Mouse (Mus musculus): ENCODE measurements around the gene Nckap1l.

Gene Nckap1l

DNA sequence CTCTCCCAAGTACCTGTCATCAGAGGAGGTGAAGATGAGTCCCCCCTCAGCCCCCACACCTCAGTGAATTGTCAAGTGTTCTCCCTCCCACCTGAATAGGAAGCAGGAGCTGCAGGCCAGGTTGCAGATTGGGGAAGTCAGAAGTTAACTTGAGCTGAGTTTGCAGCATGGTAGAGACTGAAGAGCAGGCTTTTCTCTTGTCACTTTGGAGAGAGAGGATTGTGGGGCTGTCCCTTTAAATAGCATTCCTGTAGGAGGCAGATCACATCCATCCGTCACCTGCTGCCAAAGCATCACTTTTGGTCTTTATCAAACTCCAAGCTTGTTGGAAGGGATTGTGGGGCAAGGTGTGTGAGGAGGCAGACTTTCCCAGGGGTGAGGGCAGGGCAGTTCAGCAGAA lies 47.1 kb downstream of the Nckap1l start:
- DNase-seq (ENCODE audit: low spot score in 2 of 2) = no peak

DNA sequence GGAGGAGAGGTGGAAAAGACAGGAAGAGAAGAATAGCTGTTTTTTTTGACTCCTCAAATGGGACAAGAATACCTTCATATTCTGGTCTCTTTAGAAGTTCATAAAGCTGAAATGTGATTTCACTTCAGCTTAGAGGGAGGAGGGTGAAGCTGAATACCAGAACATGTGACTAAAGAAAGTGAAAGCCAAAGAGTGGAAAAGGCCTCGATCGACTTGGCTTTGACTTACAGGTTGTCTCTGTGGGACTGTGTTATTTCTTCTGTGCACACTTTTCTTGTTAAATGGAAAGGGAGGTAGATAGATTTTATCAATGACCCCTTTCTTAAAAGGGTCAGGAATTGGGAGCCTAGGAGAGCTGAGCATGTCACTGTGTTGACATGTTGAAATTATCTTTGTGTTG lies 47.6 kb downstream of the Nckap1l start:
- DNase-seq (ENCODE audit: low spot score in 2 of 2) = no peak

DNA sequence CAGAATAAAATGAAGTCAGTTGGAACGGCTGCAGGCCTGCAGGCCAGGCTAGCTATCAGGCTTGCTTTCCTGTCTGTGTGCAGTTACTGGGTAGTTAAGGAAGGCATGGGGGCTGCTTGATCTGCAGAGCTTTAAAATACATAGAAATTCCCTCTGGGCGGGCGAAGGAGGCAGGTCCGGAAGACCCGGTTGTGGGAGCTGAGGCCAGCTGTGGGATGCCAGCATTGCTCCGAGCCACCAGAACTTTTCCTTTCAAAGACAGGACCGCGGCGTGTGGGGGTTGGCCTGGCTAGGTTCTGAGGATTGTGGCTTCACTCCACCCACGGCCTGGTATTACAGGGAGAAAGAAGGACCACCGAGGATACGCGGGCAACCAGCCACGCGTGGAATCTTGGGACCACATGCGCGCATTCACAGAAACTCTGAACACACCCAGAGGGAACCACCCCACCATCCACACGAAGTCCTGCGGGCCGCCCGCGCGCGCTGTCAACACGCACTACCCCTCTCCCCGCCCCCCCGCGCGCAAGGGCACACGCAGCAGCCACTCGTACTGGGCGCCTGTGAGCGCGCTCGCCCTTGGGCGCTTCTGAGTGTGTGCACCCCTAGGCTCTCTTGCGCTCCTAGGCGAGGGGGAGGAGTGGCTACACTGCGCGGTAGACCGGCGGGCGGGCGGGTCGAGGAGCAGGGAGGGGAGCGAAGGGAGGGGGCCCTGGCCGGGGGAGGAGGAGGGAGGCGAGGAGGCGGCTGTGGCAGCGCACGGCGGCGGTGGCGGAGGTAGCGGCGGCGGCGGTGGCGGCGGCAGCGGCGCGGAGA lies 49.0 kb downstream of the Nckap1l start, which contains the start of gene Pde1b:
TSS of gene Pde1b (plus strand) at position 600 of the 816 bp plus-strand sequence.
- peak; percentile 31 to 69 for DNase-seq (ENCODE audit: low spot score in 2 of 2)

DNA sequence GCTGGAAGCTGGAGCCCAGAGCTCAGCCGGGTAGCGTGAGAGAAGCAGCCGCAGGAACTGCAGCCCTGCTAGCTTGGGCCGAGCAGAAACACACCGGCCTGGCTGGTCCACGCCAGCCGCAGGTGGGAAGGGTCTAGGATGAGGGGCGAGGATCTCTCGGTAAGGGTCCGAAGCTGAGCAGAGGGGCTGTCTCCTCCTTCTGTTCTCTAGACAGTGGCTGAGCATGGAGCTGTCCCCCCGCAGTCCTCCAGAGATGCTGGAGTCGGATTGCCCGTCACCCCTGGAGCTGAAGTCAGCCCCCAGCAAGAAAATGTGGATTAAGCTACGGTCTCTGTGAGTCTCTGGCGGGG lies 49.6 kb downstream of the Nckap1l start:
- DNase-seq (ENCODE audit: low spot score in 2 of 2) = no peak

DNA sequence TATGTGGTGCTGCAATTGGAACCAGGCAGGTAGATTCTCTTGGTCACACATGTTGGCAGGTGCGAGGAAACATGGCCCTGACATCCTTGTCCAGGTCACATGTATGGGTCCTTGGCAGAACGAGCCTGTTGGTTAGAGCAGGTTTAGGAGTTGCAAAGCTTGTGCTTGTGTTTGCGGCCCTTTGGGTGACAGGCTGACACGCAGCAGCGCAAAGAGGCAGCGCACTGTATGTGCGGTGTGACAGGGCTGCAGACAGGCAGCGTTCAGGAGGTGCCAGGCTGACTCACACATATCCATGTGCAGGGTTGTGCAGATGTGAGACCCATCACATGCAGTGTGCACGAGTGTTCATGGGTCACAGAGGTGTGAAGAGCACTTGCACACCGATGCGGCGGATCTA lies 50.1 kb downstream of the Nckap1l start:
- no peak for DNase-seq (ENCODE audit: low spot score in 2 of 2)

DNA sequence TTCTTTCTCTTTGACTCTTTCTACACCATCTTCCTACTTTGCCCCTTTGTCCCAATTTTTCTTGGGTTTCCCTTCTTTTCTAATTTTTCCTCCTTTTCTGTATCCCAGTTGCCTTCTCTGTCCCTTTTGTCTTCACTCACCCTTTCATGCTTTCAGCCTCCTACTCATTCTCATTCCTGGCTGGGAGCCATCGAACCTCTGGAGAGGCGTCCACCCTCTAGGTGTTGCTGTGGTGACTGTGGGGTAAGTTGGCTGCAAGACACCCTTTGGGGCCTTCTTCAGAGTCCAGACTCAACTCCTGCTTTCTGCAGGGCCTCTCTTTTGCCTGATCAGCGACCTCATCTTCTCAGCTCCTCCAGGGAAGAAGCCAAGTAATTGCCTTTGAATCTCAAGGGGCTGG lies 55.7 kb downstream of the Nckap1l start:
- DNase-seq (ENCODE audit: low spot score in 2 of 2) = no peak

DNA sequence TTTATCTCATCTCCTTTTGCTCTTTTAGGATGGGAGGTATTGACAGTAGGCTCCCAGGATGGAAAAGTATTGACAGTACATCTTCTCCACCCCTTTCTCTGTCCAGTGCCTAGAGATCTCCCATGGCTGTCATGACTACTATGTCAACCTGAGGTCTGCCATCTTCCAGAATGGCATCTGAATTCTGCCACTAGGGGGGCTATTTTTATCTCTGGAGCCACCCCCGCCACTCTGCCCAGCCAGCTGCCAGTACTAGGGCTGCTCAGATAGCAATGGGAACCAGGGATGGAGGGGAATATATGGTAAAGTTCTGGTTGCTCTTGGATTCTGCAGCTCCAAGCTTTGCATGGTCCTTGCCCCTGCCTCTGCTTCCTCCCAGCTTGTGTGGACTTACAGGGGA lies 58.1 kb downstream of the Nckap1l start:
- DNase-seq (ENCODE audit: low spot score in 2 of 2) = no peak

DNA sequence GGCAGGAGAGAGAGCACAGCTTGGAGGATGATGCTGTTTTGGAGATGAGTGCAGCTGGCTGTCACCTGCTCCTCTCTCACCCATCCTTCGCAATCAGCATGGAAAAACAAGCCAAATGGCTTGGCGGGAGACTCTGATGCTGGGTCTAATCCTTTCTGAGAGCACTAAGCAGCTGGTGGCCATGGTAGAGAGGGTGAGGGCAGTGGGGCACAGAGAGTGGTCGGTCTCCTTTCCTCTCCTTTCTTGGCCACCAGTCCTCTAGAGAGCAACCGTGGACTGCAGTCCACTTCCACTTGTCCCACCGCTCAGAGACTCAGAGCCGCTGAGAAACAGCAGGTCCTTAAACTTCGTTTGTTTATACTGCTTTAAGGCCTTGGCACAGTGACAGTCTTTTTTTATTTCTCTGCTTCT lies 60.0 kb downstream of the Nckap1l start:
- no peak for DNase-seq (ENCODE audit: low spot score in 2 of 2)

DNA sequence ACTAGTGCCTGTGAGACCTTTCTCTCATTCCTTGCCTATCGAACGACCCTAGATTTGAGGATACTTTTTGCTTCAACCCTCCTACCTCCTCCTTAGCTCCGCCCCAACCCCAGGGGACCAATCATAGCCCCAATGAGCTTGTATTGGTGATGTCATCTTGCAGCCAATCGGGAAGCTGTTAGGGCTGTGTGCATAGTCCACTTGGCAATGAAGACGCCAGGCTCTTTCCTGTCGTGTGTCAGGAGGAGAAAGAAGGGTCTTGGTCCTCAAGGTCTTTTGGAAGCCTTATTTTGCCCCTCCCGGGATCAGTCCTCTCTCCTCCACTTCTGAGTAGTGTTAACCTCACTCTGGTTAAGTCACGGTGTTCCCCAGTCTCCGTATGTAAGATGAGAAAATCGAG lies 60.5 kb downstream of the Nckap1l start:
- peak; percentile 58 to 75 for DNase-seq (ENCODE audit: low spot score in 2 of 2)

DNA sequence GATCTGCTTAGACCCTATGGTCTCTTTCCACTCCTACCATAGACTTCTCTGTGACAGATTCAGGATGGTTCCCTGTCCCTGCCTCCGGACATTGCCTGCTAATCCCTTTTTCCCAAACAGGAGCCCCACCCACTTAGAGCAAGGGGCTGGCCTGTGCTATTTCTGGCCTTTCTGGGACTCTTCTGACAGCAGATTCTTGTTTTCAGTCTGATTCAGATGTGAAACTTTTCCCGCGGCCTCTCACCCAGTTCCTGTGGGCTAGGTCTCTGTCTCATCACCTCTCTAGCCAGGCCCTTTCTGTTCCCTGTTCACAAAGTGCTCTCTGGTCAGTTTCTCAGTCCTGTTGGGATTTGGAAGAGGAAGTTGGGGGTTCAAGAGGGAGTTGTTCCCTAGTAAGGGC lies 61.3 kb downstream of the Nckap1l start:
- no peak for DNase-seq (ENCODE audit: low spot score in 2 of 2)

DNA sequence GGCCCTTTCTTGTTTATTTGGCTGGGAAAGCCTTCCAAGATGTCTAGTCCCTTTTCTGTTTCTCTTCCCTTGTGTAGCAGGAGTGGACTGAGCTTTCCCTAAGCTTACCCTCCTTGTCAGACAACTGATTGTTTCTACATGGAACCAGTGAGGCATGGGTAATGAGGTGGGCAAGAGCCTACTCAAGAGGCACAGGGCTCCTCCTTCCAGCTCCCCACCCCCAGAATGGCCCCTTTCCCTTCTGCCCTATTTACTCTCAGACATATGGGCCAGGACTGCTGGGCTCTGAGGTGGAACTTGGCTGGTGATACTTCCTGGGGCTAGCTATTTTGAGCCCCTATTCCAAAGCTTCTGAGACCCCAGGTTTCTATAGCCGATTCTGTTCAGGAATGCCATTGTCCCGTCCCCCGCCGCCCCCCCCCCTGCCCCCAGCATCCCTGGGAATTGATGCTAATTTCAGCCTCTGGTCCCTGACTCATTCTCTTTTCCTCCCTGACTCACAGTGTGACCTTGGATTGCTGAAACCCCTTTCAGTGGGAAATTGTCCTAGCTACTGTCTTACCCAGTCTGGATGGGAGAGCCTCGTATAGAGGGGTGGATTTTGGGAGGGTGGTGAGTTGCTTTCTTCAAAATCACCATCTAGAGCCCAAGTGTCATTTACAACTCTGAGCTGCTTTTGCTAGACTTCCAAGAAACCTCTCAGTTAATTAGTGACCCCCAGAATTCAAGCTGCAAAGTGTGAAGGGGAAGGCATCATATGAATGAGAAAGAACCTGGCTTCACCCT lies 65.2 kb downstream of the Nckap1l start:
- DNase-seq (ENCODE audit: low spot score in 2 of 2) = no peak

DNA sequence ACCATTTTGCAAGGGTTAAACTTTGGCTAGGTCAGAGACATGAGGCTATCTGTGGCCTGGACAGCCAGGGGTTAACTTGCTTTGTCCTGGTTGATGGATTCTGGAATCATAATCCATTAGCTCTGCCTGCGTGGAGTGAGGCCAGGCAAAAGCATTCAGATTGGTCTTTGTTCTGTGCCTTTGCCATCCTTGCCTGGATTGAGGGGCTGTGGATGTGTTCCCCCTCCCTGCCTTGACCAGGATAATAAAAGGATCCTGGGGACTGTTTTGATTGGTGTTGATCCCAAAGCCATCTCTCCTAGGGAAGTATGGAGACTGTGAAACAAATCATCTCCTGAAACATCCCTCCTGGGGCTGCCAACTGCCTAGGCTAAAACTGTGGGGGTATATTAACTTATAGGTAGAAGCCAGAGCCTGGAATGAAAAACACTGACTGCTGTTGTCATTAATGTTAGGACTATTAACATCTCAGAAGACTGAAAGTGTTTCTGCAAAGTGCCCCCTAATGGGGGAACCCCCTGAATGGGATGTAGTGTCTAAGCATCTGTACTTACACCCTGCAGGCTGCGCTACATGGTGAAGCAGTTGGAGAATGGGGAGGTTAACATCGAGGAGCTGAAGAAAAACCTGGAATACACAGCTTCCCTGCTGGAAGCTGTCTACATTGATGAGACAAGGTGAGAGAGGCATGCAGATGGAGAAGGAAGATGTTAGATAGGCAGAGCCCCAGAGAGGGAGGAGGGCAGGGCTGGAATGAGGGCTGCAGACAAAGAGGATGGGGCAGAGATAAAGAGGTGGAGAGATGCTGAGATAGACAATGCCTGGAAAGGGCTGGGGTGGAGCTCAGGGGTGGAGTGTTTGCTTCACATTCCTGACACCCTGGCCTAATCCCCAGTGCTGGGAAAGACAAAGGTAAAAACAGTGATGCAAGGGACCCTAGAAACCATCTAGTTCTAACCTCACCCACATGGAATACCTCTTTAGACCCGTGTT lies 66.1 kb downstream of the Nckap1l start:
- DNase-seq (ENCODE audit: low spot score in 2 of 2) = no peak

DNA sequence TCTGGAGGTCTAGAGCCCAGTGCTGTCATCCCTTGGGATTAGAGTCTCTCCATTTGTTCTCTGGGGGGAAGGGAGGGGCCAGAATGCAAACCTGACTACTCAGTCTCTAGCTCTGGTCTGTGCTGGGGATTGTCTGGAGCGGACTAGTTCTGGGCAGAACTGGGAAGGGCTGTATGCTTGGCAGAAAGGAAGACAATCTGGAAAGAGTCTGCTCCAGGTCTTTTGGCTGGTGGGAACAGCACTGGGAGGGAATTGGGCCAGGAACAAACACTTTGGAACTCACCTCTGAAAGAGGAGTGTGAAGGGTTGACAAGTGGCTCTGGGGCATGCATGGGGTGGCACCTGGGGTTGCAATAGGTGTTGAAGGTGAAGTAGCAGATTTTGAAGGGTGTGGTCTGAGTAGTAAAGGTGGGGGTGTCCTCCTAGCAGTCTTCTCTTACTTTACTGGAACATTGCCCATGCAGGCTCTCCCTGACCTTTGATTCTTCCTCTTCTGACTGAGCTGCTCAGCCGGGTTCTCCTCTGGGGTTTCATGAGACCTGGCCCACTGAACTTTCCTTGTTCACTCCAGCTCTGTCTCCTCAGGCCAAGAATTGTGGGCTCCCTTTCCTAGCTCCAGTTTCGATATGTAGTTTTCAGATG lies 69.0 kb downstream of the Nckap1l start:
- DNase-seq (ENCODE audit: low spot score in 2 of 2) = no peak

DNA sequence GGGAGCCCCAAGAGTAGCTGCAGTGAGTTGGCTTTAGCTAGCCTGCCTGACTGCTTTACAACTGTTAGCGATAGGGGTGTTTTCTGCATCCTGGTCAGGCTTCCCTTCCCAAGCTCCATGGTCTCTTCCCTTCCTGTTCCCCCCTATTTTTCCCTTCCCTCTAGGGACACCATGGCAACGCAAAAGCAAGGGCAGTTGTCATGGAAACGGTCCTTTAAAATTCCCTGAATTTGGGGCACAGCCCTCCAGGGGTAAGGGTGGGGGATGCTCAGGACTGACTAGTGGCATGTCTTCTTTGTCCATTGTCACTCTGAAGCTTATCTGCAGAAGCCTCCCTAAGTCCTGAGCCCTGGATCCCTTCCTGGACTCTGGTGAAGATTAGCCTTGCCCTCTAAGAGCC lies 69.6 kb downstream of the Nckap1l start:
- DNase-seq (ENCODE audit: low spot score in 2 of 2) = no peak

DNA sequence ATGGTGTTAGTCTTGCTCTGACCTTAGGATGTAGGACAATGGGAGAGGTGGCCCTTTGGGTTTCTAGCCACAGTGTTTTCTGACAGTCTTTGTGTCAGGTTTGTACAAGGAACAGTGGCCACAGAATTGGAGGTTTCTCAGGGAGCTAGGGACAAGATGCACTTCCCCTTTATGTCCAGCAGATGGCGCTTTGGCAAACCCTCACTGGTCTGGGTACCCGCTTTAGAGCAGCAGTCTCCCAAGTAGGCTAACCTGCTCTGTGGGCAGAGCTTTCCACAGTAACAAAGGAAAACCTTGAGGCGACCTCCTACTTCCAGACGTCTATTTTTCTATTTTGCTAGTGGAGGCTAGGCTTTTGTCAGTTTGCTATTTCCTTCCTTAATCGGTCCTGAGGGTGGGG lies 76.8 kb downstream of the Nckap1l start:
- no peak for DNase-seq (ENCODE audit: low spot score in 2 of 2)

DNA sequence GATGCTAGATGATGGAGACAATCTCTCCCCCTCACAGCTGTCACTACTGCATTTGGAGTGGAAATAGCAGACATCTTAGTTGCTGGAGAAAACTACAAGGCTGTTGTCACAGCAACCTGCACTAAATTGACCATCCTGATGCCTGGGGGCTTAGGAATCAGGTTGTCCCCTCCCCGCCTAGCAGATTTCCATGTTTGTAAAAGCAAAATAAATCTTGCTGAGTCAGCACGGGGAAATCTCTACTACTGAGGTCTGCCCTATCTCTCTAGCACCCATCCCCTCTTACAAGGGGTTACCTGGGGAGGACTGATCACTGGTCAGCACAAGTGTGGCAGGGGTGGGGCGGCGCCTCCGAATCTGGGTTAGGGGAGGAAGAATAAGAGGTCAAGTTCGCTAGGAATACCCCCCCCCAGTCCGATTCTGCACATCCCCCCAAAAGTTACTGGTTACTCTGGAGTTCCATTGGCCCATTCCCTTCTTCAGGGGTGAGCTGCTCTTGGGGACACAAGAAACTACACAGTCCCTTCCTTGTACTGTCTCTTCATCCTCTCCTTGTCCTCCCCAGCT lies 80.5 kb downstream of the Nckap1l start:
- no peak for DNase-seq (ENCODE audit: low spot score in 2 of 2)

DNA sequence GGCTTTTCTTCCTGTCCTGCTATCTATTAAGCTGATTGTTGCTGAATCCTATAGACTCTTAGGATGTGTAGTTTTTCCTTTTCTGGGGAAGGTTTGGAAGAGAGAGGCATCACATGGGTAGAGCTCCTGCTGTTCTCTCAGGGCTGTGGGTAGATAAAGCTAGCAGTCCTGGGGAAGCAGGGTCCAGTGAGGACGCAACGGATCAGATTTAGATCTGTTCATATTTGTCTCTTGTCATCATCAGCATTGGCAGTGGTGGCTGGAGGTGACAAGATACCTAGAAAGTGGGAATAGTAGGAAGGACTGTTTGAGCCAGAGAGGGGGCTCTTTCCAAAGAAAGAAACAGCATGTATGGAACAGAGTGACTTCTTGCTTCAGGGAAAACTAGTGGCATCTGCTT lies 81.4 kb downstream of the Nckap1l start:
- DNase-seq (ENCODE audit: low spot score in 2 of 2) = no peak

DNA sequence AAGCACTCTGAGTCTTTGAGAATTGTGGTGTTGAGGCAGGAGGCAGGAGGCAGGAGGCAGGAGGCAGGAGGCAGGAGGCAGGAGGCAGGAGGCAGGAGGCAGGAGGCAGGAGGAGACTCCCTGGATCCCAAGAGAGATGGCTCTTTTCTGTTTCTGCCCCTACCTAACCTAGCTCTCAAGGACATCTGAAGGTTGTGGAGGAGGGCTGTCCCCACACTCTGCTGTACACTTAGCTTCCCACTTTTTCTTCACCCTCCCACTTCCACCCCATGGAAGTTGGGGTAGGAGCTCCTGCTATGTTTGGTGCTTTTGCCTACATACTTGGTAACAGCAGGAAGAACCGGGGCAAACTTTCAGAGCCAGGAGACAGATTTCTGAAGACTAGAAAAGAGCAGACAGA lies 82.2 kb downstream of the Nckap1l start:
- no peak for DNase-seq (ENCODE audit: low spot score in 2 of 2)

DNA sequence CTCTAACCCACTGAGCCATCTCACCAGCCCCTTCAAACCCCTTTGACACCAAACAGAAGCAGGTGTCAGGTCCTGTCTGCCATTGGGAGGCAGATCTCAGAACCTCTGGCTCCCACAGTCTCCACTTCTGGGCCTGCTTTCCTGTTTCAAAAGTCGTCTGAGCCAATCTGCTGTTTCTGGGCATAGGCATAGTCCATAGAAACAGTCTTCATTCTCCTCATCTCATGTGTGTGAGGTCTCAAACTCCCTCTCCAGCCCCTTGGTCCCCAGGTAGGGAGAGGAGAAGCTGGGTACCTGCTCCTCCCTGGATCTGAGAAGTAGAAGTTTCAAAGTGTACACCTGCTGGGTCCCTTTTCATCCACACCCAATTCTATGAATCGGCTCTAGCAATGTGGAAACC lies 82.9 kb downstream of the Nckap1l start:
- no peak for DNase-seq (ENCODE audit: low spot score in 2 of 2)

DNA sequence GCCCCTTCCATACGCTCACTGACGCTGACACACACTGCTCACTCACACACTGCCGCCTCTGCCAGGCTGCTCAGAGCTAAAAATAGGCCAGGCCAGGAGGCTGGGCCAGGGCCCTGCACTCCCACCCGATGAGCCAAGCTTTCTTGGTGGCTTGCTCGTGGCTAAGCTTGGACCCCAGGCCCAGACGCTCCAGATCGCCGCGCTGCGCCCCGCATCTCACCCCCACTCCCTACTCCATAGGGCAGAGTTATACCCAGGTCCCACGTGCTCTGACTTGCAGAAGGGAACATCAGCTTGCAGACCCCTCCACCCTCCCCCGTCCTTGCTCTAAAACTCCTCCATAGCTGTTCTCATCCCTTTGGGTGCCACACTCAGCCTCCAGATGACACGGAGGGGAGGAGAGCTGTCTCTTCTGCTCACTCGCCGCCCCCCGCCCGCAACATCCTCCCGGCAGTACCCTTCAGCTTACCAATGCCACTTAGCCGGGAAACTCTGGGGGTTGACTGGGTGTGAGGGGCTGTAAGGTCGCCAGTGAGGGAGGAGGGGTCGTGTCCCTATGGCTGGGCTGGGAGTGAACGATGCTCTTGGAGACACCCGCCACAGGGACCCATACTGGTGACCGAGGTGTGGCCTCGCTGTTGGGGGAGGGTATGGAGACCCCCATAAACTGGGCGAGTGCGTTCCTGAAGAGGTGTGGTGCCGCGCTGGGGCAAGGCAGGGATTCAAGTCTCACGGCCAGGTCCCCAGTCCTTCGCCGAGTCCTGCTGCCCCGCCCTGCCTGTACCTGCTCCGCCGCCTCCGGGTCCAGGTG lies 83.6 kb downstream of the Nckap1l start:
- peak in 1 of 2 experiments; percentile 59 for DNase-seq (ENCODE audit: low spot score in 2 of 2)

Measured in urinary bladder, postnatal 4 days (tissue).